ENCODE assay signal across 24 mouse cellular contexts in the genomic region with DNA sequence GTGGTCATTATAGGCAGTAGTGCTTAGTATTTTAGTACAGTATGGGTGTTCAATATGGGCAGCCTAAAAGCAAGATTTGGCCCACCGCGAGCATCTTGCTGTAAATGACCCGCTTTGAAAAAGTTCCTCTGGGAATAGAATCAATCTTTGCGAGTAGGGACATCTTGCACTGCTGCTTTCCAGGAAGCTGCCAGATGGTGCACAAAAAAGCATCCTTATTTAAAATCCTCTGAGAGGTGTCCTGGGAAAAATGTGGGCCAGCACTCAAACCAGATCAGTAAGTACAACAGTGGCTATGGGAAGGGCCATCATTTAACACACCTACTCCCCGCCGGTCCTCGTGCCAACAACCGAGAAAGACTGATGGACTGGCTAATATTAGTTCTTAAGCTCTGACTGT.
DNase-seq lines count a peak whose midpoint lies in the region; ATAC-seq and TF ChIP-seq lines count a peak whose summit lies in the region.
"Had no signal": no experiment of that assay in that cellular context is flagged by ENCODE, and none has a peak within 500 bp of the region (broad histone marks: within the 10 kb centered on the region; RNA-seq: fewer than 3 reads in every experiment).

No protein-coding gene starts in this region.

- 71% methylated on average over 8 of the region's 8 CpGs for WGBS in forebrain, postnatal 0 days
- WGBS in forebrain, embryonic 16.5 days, result 80% methylated on average over 8 of the region's 8 CpGs
- WGBS in midbrain, postnatal 0 days, result 89% methylated on average over 8 of the region's 8 CpGs
- 71% methylated on average over 8 of the region's 8 CpGs for WGBS in midbrain, embryonic 15.5 days

- TF ChIP-seq CTCF in forebrain, postnatal 0 days (IDR thresholded peaks at IDR 0.05; ENCODE audit: low read depth), result no peak
- TF ChIP-seq CTCF in midbrain, postnatal 0 days (IDR thresholded peaks at IDR 0.05), result no peak

- H3K36me3 ChIP-seq in forebrain, postnatal 0 days (ENCODE audit: insufficient read depth), result no peaks in the 10 kb centered on the region
- H3K36me3 ChIP-seq in forebrain, embryonic 16.5 days (ENCODE audit: control insufficient read depth, insufficient read depth), result no peaks in the 10 kb centered on the region
- H3K36me3 ChIP-seq in midbrain, postnatal 0 days (ENCODE audit: insufficient read depth, low read length), result no peaks in the 10 kb centered on the region
- H3K36me3 ChIP-seq in midbrain, embryonic 15.5 days (replicated peaks), result no peaks in the 10 kb centered on the region
- H3K36me3 ChIP-seq: forebrain, embryonic 12.5 days; G1E; heart, embryonic 13.5 days; limb, embryonic 15.5 days; liver, embryonic 15.5 days had no signal

- DNase-seq in forebrain, postnatal 0 days, result peak; percentile 30
- peak; percentile 2 for DNase-seq in midbrain, postnatal 0 days (ENCODE audit: low spot score)
- peak; percentile 17 to 72 for DNase-seq in left cerebral cortex, postnatal 25 days (ENCODE audit: low spot score in 2 of 2)
- DNase-seq in right cerebral cortex, postnatal 4 days, result peak; percentile 1
- no peak for DNase-seq in ovary, postnatal 10 days (ENCODE audit: low spot score)
- no peak for DNase-seq in retina, postnatal 1 day
- DNase-seq: adrenal gland, postnatal 10 days; gastrocnemius, adult 2 months; heart, adult 18-20 months; heart, postnatal 36 days; kidney, adult 9 months; lung, postnatal 14 days; midbrain, embryonic 14.5 days; thymus, postnatal 14 days had no signal

- no peak for ATAC-seq in forebrain, postnatal 0 days
- no peak for ATAC-seq in forebrain, embryonic 16.5 days
- ATAC-seq in midbrain, postnatal 0 days (ENCODE audit: low FRiP score), result no peak
- no peak for ATAC-seq in midbrain, embryonic 15.5 days (replicated peaks)
- ATAC-seq: activated CD4-positive, CD25-positive, alpha-beta regulatory T cell, adult 4 months had no signal

- no peaks in the 10 kb centered on the region for H3K9me3 ChIP-seq in forebrain, postnatal 0 days (ENCODE audit: low read length)
- H3K9me3 ChIP-seq in forebrain, embryonic 16.5 days (ENCODE audit: control insufficient read depth, low read length), result no peaks in the 10 kb centered on the region
- H3K9me3 ChIP-seq in midbrain, postnatal 0 days (ENCODE audit: low read length), result no peaks in the 10 kb centered on the region
- H3K9me3 ChIP-seq in midbrain, embryonic 15.5 days, result no peaks in the 10 kb centered on the region
- H3K9me3 ChIP-seq: forebrain, embryonic 12.5 days; heart, embryonic 13.5 days; limb, embryonic 15.5 days; liver, embryonic 15.5 days; megakaryocyte, embryonic 14.5 days had no signal

- no peak overlapping the region for H3K27ac ChIP-seq in forebrain, postnatal 0 days (ENCODE audit: low read depth, low read length)
- H3K27ac ChIP-seq in forebrain, embryonic 16.5 days (ENCODE audit: low read length), result no peak overlapping the region
- H3K27ac ChIP-seq in midbrain, postnatal 0 days (ENCODE audit: low read depth, low read length), result no peak overlapping the region
- no peak overlapping the region for H3K27ac ChIP-seq in midbrain, embryonic 15.5 days
- H3K27ac ChIP-seq: forebrain, embryonic 12.5 days; gastrocnemius, adult 2 months; heart, embryonic 13.5 days; hindbrain, embryonic 14.5 days; limb, embryonic 15.5 days; liver, embryonic 15.5 days had no signal

- no peaks in the 10 kb centered on the region for H3K27me3 ChIP-seq in forebrain, postnatal 0 days (ENCODE audit: insufficient read depth, low read length)
- H3K27me3 ChIP-seq in forebrain, embryonic 16.5 days (replicated peaks; ENCODE audit: control insufficient read depth, insufficient read depth, low read length), result no peaks in the 10 kb centered on the region
- H3K27me3 ChIP-seq in midbrain, postnatal 0 days (ENCODE audit: insufficient read depth, low read length), result no peaks in the 10 kb centered on the region
- no peaks in the 10 kb centered on the region for H3K27me3 ChIP-seq in midbrain, embryonic 15.5 days (replicated peaks)
- H3K27me3 ChIP-seq: forebrain, embryonic 12.5 days; heart, embryonic 13.5 days; limb, embryonic 15.5 days; liver, embryonic 15.5 days; megakaryocyte, embryonic 14.5 days had no signal

- H3K4me3 ChIP-seq in forebrain, postnatal 0 days (ENCODE audit: low read depth, low read length), result no peak overlapping the region
- no peak overlapping the region for H3K4me3 ChIP-seq in forebrain, embryonic 16.5 days (replicated peaks; ENCODE audit: low read length)
- no peak overlapping the region for H3K4me3 ChIP-seq in midbrain, postnatal 0 days (ENCODE audit: low read depth, low read length)
- no peak overlapping the region for H3K4me3 ChIP-seq in midbrain, embryonic 15.5 days
- H3K4me3 ChIP-seq: forebrain, embryonic 12.5 days; gastrocnemius, adult 2 months; heart, embryonic 13.5 days; limb, embryonic 15.5 days; liver, embryonic 15.5 days; megakaryocyte, embryonic 14.5 days had no signal

- H3K4me1 ChIP-seq in forebrain, postnatal 0 days (ENCODE audit: insufficient read depth), result no peaks in the 10 kb centered on the region
- no peaks in the 10 kb centered on the region for H3K4me1 ChIP-seq in forebrain, embryonic 16.5 days (replicated peaks; ENCODE audit: control insufficient read depth, insufficient read depth, low read length)
- H3K4me1 ChIP-seq in midbrain, postnatal 0 days (ENCODE audit: insufficient read depth, low read length), result no peaks in the 10 kb centered on the region
- H3K4me1 ChIP-seq in midbrain, embryonic 15.5 days, result no peaks in the 10 kb centered on the region
- H3K4me1 ChIP-seq: forebrain, embryonic 12.5 days; heart, embryonic 13.5 days; limb, embryonic 15.5 days; liver, embryonic 15.5 days; megakaryocyte, embryonic 14.5 days had no signal

- no peak overlapping the region for H3K9ac ChIP-seq in forebrain, postnatal 0 days
- H3K9ac ChIP-seq in forebrain, embryonic 16.5 days (replicated peaks; ENCODE audit: low read depth, low read length), result no peak overlapping the region
- H3K9ac ChIP-seq in midbrain, postnatal 0 days (replicated peaks; ENCODE audit: low read length, poor library complexity, severe bottlenecking), result no peak overlapping the region
- H3K9ac ChIP-seq in midbrain, embryonic 15.5 days, result no peak overlapping the region
- H3K9ac ChIP-seq: forebrain, embryonic 12.5 days; heart, embryonic 13.5 days; hindbrain, embryonic 14.5 days; limb, embryonic 15.5 days; liver, embryonic 15.5 days had no signal

- no peak overlapping the region for H3K4me2 ChIP-seq in forebrain, postnatal 0 days (ENCODE audit: low read depth)
- no peak overlapping the region for H3K4me2 ChIP-seq in forebrain, embryonic 16.5 days (ENCODE audit: low read length)
- no peak overlapping the region for H3K4me2 ChIP-seq in midbrain, postnatal 0 days (ENCODE audit: low read depth, low read length, poor library complexity, severe bottlenecking)
- H3K4me2 ChIP-seq in midbrain, embryonic 15.5 days, result no peak overlapping the region
- H3K4me2 ChIP-seq: forebrain, embryonic 12.5 days; heart, embryonic 13.5 days; hindbrain, embryonic 14.5 days; limb, embryonic 15.5 days; liver, embryonic 15.5 days had no signal

- intact Hi-C loops in left cerebral cortex, postnatal 25 days (cut with DNase I), result no loop called here

Comparison
In these comparisons a context has a peak if more than half of its experiments do, and no peak if none do; other contexts are left out.
1. DNase-seq: peak in forebrain, postnatal 0 days (single experiment), midbrain, postnatal 0 days (single experiment), left cerebral cortex, postnatal 25 days (2 of 2) and right cerebral cortex, postnatal 4 days (single experiment); none in ovary, postnatal 10 days (single experiment) and retina, postnatal 1 day (single experiment).